Mouse (Mus musculus): ENCODE measurements around the gene Nutm1.
A peak's percentile ranks its signal among the peaks of the same experiment; 100 is the strongest.
"Not testable (repeated sequence)": the region's sequence is repeated elsewhere in the genome, so short reads cannot be mapped to it uniquely, and the experiment has no call there.

The Nutm1 gene

DNA sequence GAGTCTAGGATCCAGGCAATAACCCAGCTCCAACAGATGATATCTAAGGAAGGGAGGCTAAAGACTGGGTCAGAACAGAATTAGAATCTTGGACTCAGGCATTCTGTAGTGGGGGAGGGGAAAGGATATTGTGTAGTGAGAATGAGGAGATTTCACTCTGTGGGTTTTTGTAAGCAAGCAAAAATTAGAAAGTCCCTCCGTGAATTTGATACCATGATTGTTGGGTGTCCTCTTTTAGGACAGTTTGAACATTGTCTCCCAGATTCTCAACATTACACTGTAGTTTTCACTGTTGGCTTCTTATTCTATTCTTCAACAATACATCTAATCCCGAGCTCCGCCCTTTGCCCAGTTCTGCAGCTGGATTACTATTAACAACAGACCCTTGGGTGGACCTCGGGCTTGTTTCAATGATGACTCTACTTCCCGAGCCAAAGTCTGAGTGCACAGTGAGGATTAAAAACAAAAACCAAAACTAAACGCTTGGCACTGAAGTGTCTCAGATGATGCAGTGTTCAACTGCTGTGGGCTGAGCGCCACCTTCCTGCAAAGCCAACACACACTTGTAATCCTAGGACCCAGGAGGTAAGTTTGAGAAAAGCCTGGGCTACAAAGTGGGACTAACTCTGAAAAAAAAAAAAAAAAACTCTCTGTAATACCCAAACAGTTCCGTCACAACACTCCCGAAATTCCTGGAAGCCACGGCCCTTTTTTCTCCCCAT lies at the start of gene Nutm1:
Nutm1 (minus strand) TSS at position 51 of the 722 bp plus-strand sequence.
- peak; percentile 32 for DNase-seq (ENCODE audit: low read depth, low spot score)

GRCm38 (mm10) chr2:112308671-112309070 lies 49.6 kb upstream of the Nutm1 start:
- peak; percentile 97 for DNase-seq (ENCODE audit: low read depth, low spot score)

DNA sequence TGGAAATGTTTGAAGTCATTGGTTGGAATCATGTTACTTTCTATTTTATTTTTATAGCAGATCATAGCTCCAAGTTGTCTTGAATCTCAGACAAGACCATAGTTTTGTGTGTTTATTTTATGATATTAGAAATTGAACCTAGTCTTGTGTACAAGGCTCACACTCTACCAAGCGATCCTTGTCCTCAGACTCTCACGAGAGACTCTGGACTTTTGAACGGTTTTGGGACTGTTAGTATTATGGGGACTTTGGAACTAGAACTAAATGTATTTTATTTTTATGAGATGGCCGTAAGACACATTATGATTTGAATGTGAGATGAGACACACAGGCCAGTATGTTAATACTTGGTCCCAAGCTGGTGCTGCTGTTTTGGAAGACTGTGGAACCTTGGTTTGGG lies 39.1 kb upstream of the Nutm1 start:
- DNase-seq (ENCODE audit: low read depth, low spot score): no peak

DNA sequence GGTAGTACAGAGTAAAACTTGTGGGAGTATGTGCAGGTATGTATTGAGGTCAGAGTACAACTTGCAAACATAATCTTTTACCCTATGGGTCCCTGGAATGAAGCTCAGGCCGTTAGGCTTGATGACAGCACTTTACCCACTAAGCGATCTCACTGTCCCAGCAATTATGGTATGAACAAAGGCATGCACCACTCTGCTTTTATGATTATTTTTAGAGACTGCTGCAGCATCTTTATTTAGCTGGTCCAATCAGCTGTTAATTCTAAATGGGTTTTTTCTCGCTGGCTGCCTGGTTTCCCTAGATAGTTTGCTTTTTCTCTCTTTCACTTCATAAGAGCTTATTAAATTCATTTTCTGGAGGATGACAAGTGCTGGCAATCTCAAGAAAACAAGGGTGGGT lies 37.1 kb upstream of the Nutm1 start:
- no peak for DNase-seq (ENCODE audit: low read depth, low spot score)

GRCm38 (mm10) chr2:112292823-112293222 lies 33.7 kb upstream of the Nutm1 start:
- no peak for DNase-seq (ENCODE audit: low read depth, low spot score)

DNA sequence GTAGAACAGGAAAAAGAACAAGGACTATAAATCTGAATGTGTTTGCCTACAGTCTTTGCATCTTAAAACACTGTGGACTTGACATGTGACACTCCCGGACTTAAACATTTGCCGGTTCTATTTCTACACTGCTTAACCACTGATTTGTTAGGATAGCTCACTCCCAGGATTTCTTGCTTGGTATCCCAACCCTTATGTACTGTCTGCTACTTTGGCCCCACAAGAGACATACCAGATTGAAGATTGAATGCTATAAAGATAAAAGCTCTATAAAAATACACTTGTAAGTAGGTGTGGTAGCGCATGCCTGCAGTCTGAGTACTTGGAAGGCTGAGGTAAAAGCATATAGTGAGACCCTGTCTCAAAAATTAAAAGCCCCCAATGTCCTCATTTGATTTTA lies 30.4 kb upstream of the Nutm1 start:
- no peak for DNase-seq (ENCODE audit: low read depth, low spot score)

DNA sequence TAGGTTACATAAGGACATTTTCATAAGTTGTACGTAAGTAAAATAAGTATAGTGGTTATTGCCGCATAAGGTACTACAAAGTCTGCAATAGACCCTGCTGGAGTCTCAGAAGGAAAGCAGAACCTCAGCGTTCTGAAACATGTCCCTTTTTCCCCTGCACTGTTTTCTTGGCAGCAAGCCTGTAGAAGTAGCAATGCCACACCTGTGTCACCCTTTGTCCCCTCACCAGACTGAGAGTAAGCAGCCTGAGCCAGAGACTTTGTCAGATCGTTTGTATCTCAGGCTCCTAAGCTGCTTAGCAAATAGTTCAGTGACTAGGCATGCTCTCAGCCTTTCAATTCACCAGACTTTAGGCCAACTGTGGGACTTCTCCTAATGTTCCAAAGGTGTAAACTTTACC lies 28.0 kb upstream of the Nutm1 start:
- DNase-seq (ENCODE audit: low read depth, low spot score): no peak

GRCm38 (mm10) chr2:112286062-112286461 lies 27.0 kb upstream of the Nutm1 start:
- DNase-seq (ENCODE audit: low read depth, low spot score): not testable (repeated sequence)

DNA sequence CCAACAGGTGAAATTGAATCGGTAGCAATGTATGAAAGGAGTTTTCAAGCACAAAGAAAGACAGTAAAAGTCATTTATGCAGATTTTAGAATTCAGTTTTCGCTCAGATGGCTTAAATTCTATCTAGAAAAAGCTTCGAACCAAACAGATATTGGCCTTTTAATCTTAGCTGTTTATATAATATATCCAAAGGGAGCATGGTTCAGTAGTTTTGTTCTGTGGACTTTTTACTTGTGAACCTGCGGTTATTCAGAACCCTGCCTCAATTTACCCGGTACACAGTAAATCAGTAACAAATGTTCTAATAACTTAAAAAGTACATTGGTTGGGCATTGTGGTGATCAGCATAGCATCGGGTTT lies 25.9 kb upstream of the Nutm1 start:
- DNase-seq (ENCODE audit: low read depth, low spot score): no peak

GRCm38 (mm10) chr2:112284363-112285030 lies 25.4 kb upstream of the Nutm1 start:
- DNase-seq (ENCODE audit: low read depth, low spot score): no peak

DNA sequence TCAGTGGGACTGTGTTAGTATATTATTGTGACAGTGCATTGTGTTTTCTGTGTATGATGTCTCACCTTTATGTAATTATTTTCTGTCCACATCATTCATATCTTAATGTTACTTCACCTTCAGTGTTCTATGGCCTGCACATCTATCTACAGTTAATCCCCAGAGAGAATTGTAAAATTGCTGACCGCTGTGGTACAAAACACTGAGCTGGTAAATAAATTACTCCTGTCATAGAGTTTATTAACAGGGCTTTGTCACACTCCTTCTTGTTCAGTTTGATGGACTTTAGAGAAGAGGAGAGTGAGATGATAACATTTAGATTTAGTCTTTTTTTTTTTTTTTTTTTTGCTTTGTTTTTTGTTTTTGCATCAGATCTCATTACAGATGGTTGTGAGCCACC lies 23.8 kb upstream of the Nutm1 start:
- DNase-seq (ENCODE audit: low read depth, low spot score): no peak

GRCm38 (mm10) chr2:112276870-112277269 lies 17.8 kb upstream of the Nutm1 start:
- no peak for DNase-seq (ENCODE audit: low read depth, low spot score)

DNA sequence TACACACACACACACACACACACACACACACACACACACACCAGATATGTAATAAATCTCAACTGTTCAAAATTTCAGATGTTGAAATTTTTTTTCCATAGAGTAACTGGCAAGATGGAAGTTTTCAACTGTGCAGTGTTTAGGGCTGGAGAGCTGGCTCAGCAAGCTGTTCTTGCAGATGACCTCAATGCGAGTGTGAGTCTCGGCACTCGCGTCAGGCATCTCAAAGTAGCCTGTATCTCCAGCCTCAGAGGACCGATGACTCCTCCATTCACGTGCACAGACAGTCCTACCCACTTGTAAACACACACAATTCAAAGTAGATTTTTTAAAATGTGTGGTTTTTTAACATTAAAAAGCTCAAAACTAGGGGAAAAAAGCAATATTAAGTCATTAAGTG lies 14.4 kb upstream of the Nutm1 start:
- no peak for DNase-seq (ENCODE audit: low read depth, low spot score)

DNA sequence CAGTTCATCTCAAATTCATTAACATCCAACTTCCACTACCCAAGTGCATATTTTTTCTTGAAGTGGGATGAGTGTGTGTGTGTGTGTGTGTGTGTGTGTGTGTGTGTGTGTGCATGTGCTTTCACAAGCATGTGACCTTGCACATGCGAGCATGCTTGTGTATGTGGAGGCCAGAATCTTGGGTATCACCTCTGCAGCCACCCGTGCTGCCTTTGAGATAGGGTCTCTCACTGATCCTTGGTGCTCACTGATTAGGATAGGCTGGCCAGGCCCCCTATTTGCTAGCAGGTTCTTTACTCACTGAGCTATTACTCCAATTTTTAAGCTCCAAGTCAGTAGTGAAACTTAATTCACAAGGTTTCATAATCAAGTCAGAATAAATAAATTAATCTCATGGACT lies 13.8 kb upstream of the Nutm1 start:
- DNase-seq (ENCODE audit: low read depth, low spot score): no peak

- DNase-seq (ENCODE audit: low read depth, low spot score): no peak
Measured at GRCm38 (mm10) chr2:112270011-112270410, 10.9 kb upstream of the Nutm1 start.

GRCm38 (mm10) chr2:112267547-112268269 lies 8.6 kb upstream of the Nutm1 start:
- no peak for DNase-seq (ENCODE audit: low read depth, low spot score)

DNA sequence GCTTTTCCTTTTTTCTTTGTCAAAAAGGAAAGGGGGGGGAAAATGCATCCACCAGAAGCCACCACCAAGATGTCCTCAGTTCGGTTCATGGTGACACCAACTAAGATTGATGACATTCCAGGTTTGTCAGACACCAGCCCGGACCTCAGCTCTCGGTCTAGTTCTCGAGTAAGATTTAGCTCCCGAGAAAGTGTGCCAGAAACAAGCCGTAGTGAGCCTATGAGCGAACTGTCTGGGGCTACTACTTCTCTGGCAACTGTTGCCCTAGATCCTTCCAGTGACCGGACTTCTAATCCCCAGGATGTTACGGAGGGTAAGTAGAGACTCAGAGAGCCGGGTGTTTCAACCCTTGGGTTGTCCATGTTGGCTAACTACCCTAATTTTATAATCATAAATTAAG lies 7.7 kb upstream of the Nutm1 start:
- no peak for DNase-seq (ENCODE audit: low read depth, low spot score)

- peak; percentile 63 for DNase-seq (ENCODE audit: low read depth, low spot score)
Measured at GRCm38 (mm10) chr2:112266242-112266592, 7.1 kb upstream of the Nutm1 start, which contains the start of gene Gm21985. Gm21985 (plus strand) TSS chr2:112266314.

DNA sequence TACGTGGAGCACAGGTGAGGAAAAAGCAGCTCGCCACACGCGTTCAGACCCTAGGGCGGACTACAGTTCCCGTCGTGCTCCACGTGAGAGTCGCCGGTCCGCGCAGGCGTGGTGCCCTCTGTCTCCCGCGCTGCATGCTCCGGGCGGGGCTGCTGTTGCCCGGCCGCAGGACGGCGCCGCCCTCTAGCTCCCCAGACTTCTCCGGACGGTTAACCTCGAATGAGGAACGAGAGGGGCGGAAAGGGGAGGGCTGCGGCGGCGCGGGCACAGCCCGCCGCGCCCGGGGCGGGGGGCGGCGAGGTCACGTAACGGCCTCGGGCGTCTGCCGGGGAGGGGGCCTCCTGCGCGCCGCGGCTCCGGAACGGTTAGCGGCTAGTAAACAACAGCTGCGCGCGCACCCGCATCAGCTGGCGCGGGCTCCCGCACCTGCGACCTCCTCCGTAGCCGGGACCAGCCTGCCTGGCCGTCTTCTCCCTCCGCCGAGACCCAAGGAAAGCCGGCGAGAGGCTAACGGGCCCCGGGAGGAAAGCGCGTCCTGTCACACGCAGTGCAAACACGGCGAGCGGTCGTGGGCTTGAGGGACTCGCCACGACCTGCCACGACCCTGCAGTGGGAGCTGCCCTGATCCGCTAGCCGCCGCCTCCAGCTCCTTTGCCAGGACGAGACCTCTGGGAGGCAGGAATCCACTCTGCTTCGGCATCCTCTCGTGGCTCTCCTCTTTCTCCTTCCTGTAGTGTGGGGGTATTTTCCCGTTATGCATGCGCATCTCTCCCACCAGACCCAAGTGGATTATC lies 6.6 kb upstream of the Nutm1 start, which contains the start of gene Slc12a6:
Slc12a6 (plus strand) TSS at position 378 of the 794 bp plus-strand sequence.
- DNase-seq (ENCODE audit: low read depth, low spot score): peak; percentile 90

- no peak for DNase-seq (ENCODE audit: low read depth, low spot score)
Measured at GRCm38 (mm10) chr2:112264364-112264763, 5.3 kb upstream of the Nutm1 start.

GRCm38 (mm10) chr2:112262779-112263295 lies 3.7 kb upstream of the Nutm1 start:
- peak; percentile 82 for DNase-seq (ENCODE audit: low read depth, low spot score)

Data from 3T3-L1 (cell line).